Mouse (Mus musculus): ENCODE results near the gene Abca4. TPM values are rescaled to one million over a fixed set of nuclear protein-coding genes. Genes with fewer than 3 reads are reported as not detected.

Gene Abca4
- polyA plus RNA-seq, 1 experiment from 2014 or later = 2.3 TPM

DNA sequence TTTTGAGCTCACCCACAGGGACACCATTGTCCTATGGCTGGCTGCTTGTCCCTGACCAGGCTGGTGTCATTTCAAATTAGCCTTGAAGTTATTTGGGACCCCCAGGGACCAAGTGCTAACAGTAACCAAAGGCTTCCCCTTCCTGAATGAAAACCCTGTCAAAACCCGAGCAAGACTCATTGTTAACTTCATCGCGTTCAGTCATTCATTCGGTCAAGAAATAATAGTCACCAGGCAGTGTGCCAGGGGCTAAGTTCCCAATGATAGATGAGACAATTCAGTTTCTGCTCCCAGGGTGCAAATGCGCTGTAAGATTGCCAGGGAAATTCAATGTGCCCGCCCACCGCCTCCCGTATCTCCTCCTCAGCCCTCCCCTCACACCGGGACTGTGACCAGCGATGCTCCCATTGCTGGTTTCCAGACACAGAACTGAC, 2.0 kb downstream of the Abca4 start:
- H3K27me3 ChIP-seq (replicated peaks; ENCODE audit: insufficient read depth, low read length) = 0 out of 2 replicates have a peak, but pooled peaks cover 6% of the 10 kb centered on the region
- ATAC-seq (no peak; the same call in 1 of the 2 replicates), DNase-seq (ENCODE audit: low spot score) (peak; percentile 54)
- no peak for TF ChIP-seq CTCF (IDR thresholded peaks at IDR 0.05)
- no peak for TF ChIP-seq EP300 (IDR thresholded peaks at IDR 0.05)
- no peak overlapping the region for H3K4me2 ChIP-seq (replicated peaks; ENCODE audit: low read depth, low read length)
- H3K27ac ChIP-seq (ENCODE audit: low read length) = no peak overlapping the region
- H3K4me3 ChIP-seq (ENCODE audit: low read depth, low read length) = no peak overlapping the region
- H3K36me3 ChIP-seq (ENCODE audit: insufficient read depth, low read length) = no peaks in the 10 kb centered on the region
- peaks cover 13% of the 10 kb centered on the region; the same call in 1 of the 2 replicates for H3K4me1 ChIP-seq (ENCODE audit: insufficient read depth, low read depth, low read length)
- no peak overlapping the region for H3K9ac ChIP-seq (replicated peaks; ENCODE audit: low read depth)
- 49% methylated on average over 10 of the region's 10 CpGs for WGBS
- H3K9me3 ChIP-seq (ENCODE audit: low read length) = no peaks in the 10 kb centered on the region

DNA sequence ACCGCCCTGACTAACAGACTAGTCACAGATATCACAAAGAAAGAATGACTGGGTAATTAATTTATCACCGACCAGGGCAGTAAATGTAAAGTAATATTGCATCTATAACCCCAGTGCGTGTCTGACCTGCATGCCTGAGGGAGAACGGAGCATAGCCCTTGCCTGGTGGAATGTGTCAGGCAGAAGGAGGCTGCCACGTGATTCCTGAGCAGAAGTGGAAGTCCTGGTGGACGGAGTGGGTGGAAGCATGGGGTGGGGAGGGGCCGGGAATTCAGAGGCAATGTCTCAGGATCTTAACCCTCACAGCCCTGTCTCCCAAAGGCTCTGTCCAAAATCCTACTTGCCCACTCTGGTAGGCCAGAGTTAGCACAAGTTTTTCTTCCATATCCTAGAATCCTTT, 3.2 kb downstream of the Abca4 start:
- Histone ChIP-seq H3K9me3 (ENCODE audit: low read length) (no peaks in the 10 kb centered on the region), H3K27ac (ENCODE audit: low read length) (peak overlapping the region; percentile 51; the same call in 1 of the 2 replicates), H3K4me2 (replicated peaks; ENCODE audit: low read depth, low read length) (no peak overlapping the region), H3K36me3 (ENCODE audit: insufficient read depth, low read length) (no peaks in the 10 kb centered on the region), H3K27me3 (replicated peaks; ENCODE audit: insufficient read depth, low read length) (0 out of 2 replicates have a peak, but pooled peaks cover 6% of the 10 kb centered on the region), H3K9ac (replicated peaks; ENCODE audit: low read depth) (no peak overlapping the region), H3K4me3 (ENCODE audit: low read depth, low read length) (no peak overlapping the region), H3K4me1 (ENCODE audit: insufficient read depth, low read depth, low read length) (peaks cover 13% of the 10 kb centered on the region; the same call in 1 of the 2 replicates)
- ATAC-seq = peak; percentile 82
- WGBS = 32% methylated on average over 7 of the region's 7 CpGs
- TF ChIP-seq CTCF (IDR thresholded peaks at IDR 0.05) = peak; percentile 28
- TF ChIP-seq EP300 (IDR thresholded peaks at IDR 0.05) = no peak
- DNase-seq (ENCODE audit: low spot score) = peak; percentile 67

DNA sequence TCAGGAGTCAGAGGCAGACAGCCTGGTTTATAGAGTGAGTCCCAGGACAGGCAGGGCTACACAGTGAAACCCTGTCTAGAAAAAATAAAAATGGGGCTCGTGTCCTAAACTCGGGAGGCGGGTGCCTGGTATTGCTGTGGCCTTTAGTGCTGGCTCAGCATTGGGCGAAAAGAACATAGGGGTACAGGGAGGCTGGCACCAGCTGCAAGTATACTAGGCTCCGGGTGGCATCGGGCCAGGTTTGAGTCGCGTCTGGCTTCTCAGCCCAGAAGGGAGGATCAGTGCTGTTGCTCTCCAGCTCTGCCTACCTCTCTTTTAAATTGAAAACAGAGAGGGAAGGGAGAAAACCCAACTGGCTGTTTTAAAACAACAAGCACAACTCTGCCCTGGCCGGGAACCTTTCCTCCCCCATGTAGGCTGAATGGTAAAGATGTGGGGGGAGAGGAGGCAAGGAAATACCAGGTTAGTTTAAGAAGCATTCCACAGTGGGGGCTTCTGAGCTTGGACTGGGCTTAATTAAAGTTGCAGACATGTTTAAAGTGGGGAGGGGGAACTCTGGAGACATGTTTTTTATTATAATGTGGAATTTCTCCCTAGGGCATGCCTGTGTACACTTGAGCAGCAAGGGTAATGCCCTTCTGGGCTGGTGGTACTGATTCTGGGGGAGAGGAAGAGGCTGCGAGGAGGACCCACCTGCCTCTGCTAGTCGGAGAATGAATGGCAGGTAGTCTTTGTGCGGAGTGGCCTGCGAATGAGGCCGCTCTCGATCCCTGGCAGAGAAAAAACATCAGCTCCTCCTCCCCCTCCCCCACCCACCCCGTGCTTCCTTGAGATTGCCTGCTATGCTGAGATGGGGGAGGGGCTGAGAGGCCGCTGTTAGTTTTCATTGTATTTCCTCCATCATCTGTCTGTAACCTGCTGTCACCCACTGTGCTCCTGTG, 3.9 kb downstream of the Abca4 start:
- TF ChIP-seq EP300 (IDR thresholded peaks at IDR 0.05) (no peak), CTCF (IDR thresholded peaks at IDR 0.05) (no peak)
- peaks cover 13% of the 10 kb centered on the region; the same call in 1 of the 2 replicates for H3K4me1 ChIP-seq (ENCODE audit: insufficient read depth, low read depth, low read length)
- 27% methylated on average over 17 of the region's 17 CpGs for WGBS
- H3K4me2 ChIP-seq (replicated peaks; ENCODE audit: low read depth, low read length) = 0 out of 2 replicates have a peak overlapping the region, but pooled peaks have one; percentile 15
- ATAC-seq = peak; percentile 46; the same call in 1 of the 2 replicates
- 0 out of 2 replicates have a peak, but pooled peaks cover 6% of the 10 kb centered on the region for H3K27me3 ChIP-seq (replicated peaks; ENCODE audit: insufficient read depth, low read length)
- no peaks in the 10 kb centered on the region for H3K36me3 ChIP-seq (ENCODE audit: insufficient read depth, low read length)
- peak; percentile 46 for DNase-seq (ENCODE audit: low spot score)
- peak overlapping the region; percentile 51; the same call in 1 of the 2 replicates for H3K27ac ChIP-seq (ENCODE audit: low read length)
- H3K9me3 ChIP-seq (ENCODE audit: low read length) = no peaks in the 10 kb centered on the region
- no peak overlapping the region for H3K4me3 ChIP-seq (ENCODE audit: low read depth, low read length)
- no peak overlapping the region for H3K9ac ChIP-seq (replicated peaks; ENCODE audit: low read depth)

DNA sequence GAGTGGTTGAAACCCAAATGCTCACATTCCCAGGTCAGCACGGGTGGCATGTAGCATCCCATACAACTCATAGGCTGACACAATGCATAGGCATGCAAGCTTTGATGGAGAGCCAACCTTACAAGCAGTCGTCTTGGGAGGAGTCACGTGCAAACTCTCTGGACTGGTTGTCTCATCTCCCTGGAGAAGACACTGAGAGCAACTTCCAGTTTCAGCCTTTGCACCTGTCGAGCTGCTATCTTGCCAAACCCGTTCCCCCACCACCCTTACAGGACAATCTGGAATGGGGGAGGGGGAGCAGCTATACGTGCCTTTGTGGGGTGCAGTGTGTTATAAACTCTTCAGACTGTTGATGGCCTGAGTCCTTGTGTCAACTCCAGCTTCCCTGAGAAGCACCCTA, 4.9 kb downstream of the Abca4 start:
- Histone ChIP-seq H3K9ac (replicated peaks; ENCODE audit: low read depth) (no peak overlapping the region), H3K27me3 (replicated peaks; ENCODE audit: insufficient read depth, low read length) (0 out of 2 replicates have a peak, but pooled peaks cover 3% of the 10 kb centered on the region), H3K9me3 (ENCODE audit: low read length) (no peaks in the 10 kb centered on the region), H3K4me1 (ENCODE audit: insufficient read depth, low read depth, low read length) (peaks cover 17% of the 10 kb centered on the region; the same call in 1 of the 2 replicates), H3K4me2 (replicated peaks; ENCODE audit: low read depth, low read length) (no peak overlapping the region), H3K27ac (ENCODE audit: low read length) (no peak overlapping the region), H3K4me3 (ENCODE audit: low read depth, low read length) (no peak overlapping the region), H3K36me3 (ENCODE audit: insufficient read depth, low read length) (no peaks in the 10 kb centered on the region)
- no peak for TF ChIP-seq EP300 (IDR thresholded peaks at IDR 0.05)
- no peak for TF ChIP-seq CTCF (IDR thresholded peaks at IDR 0.05)
- 50% methylated on average over 6 of the region's 6 CpGs for WGBS
- ATAC-seq = peak; percentile 40
- peak; percentile 55 for DNase-seq (ENCODE audit: low spot score)

DNA sequence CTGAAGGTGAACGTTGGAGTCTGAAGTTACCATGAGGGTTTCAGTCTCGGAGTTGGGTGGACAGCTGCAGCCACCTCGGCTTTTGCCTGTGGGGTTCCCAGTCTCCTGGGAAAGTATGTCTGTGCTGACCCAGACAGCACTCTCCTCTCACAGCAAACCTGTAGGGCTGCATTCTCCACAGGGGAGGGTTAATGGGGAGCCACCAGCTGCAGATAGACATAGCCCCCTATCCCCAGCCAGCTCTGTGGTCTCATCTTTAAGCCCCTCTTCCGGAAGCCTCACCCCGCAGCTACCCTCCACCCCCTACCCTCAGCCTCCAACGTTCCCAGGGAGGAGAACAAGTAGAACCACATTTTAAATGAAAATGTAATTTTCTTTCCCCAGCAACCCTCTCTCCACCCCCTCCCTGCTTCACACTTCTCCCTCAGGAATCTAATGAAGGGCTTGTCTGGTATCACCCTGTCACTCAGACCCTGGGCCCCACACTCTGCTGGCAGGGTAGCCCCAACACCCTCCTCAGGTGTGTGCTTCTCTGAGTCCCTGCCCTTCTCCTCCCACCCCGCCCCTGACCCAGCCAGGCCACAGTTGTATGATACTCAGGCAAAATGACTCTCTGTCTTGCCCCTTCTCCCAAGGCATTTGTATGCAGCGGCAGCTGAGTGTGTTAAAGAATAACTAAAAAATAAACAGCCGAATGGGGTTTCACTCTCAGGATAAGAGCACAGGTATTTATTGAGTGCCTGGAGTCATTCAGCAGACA, 14.4 kb downstream of the Abca4 start:
- WGBS = 39% methylated on average over 9 of the region's 9 CpGs
- no peaks in the 10 kb centered on the region for H3K9me3 ChIP-seq (ENCODE audit: low read length)
- peaks cover 4% of the 10 kb centered on the region; the same call in 1 of the 2 replicates for H3K4me1 ChIP-seq (ENCODE audit: insufficient read depth, low read depth, low read length)
- H3K27ac ChIP-seq (ENCODE audit: low read length) = peak overlapping the region; percentile 73
- DNase-seq (ENCODE audit: low spot score) = peak; percentile 79
- no peak overlapping the region for H3K4me2 ChIP-seq (replicated peaks; ENCODE audit: low read depth, low read length)
- peak; percentile 95 for ATAC-seq
- no peak overlapping the region for H3K4me3 ChIP-seq (ENCODE audit: low read depth, low read length)
- no peaks in the 10 kb centered on the region for H3K36me3 ChIP-seq (ENCODE audit: insufficient read depth, low read length)
- H3K9ac ChIP-seq (replicated peaks; ENCODE audit: low read depth) = no peak overlapping the region
- H3K27me3 ChIP-seq (replicated peaks; ENCODE audit: insufficient read depth, low read length) = no peaks in the 10 kb centered on the region
- TF ChIP-seq CTCF (IDR thresholded peaks at IDR 0.05) (no peak), EP300 (IDR thresholded peaks at IDR 0.05) (peak; percentile 82)

- no peaks in the 10 kb centered on the region for H3K36me3 ChIP-seq (ENCODE audit: insufficient read depth, low read length)
- no peak overlapping the region for H3K9ac ChIP-seq (replicated peaks; ENCODE audit: low read depth)
- no peaks in the 10 kb centered on the region for H3K9me3 ChIP-seq (ENCODE audit: low read length)
- ATAC-seq (no peak), DNase-seq (ENCODE audit: low spot score) (no peak)
- 80% methylated on average over 10 of the region's 10 CpGs for WGBS
- no peaks in the 10 kb centered on the region for H3K27me3 ChIP-seq (replicated peaks; ENCODE audit: insufficient read depth, low read length)
- no peaks in the 10 kb centered on the region for H3K4me1 ChIP-seq (ENCODE audit: insufficient read depth, low read depth, low read length)
- H3K4me2 ChIP-seq (replicated peaks; ENCODE audit: low read depth, low read length) = no peak overlapping the region
- no peak overlapping the region for H3K27ac ChIP-seq (ENCODE audit: low read length)
- H3K4me3 ChIP-seq (ENCODE audit: low read depth, low read length) = no peak overlapping the region
- TF ChIP-seq EP300 (IDR thresholded peaks at IDR 0.05) (no peak), CTCF (IDR thresholded peaks at IDR 0.05) (no peak)
These were observed 18.3 kb downstream of the Abca4 start for GRCm38 (mm10) chr3:122062586-122062985.
